Mouse (Mus musculus) intestine, embryonic 16.5 days (tissue): Measurements from ENCODE around the gene Serpina11. TPM values are rescaled to one million over a fixed set of nuclear protein-coding genes. Genes with fewer than 3 reads are reported as not detected.

Experiments
- ATAC-seq: fragments of 200-750 bp; cut with Nextera tagmentation; 2 replicates; pipeline ENCODE4 v1.8.0; 2017; ENCODE audit warnings: moderate TSS enrichment, moderate library complexity
- H3K27ac ChIP-seq: fragments of 300-500 bp; sonication (generic); 2 replicates; pipeline ENCODE4 v1.5.1; 2014; ENCODE audit warnings: mild to moderate bottlenecking, low read length
- H3K27me3 ChIP-seq: fragments of 300-500 bp; sonication (generic); replicated peaks from 2 replicates; pipeline ENCODE4 v1.6.1; 2014; ENCODE audit warnings: low read length, control low read depth, mixed read lengths; ENCODE audit not compliant: control insufficient read depth, insufficient read depth
- H3K36me3 ChIP-seq: fragments of 300-500 bp; sonication (generic); 2 replicates; pipeline ENCODE4 v1.6.1; 2014; ENCODE audit warnings: low read length, control low read depth; ENCODE audit not compliant: control insufficient read depth, insufficient read depth
- H3K4me1 ChIP-seq: fragments of 300-500 bp; sonication (generic); 2 replicates; pipeline ENCODE4 v1.6.1; 2014; ENCODE audit warnings: low read length, control low read depth, mixed read lengths; ENCODE audit not compliant: control insufficient read depth, insufficient read depth
- H3K4me2 ChIP-seq: fragments of 300-500 bp; sonication (generic); 2 replicates; pipeline ENCODE4 v1.6.1; 2014; ENCODE audit warnings: low read depth, low read length, control low read depth
- H3K4me3 ChIP-seq: fragments of 300-500 bp; sonication (generic); 2 replicates; pipeline ENCODE4 v1.5.1; 2014; ENCODE audit warnings: mild to moderate bottlenecking, low read length
- H3K9ac ChIP-seq: fragments of 300-500 bp; sonication (generic); 2 replicates; pipeline ENCODE4 v1.6.1; 2014; ENCODE audit warnings: low read depth, low read length
- H3K9me3 ChIP-seq: fragments of 300-500 bp; sonication (generic); 2 replicates; pipeline ENCODE4 v1.6.1; 2016; ENCODE audit warnings: low read length, control low read depth; ENCODE audit not compliant: control insufficient read depth
- WGBS: fragments of 180-500 bp; shearing (Covaris S2); extraction: QIAGEN DNeasy Blood & Tissue Kit; methylation state at CpG from one replicate; pipeline ENCODE4 v1.1.7; 2014; 5-methylcytosine and 5-hydroxymethylcytosine counted together
- polyA plus RNA-seq: library from polyadenylated mRNA; unstranded; fragments of >200 nt; fragmentation: Nextera tagmentation; extraction: Ambion mirVana; gene quantifications from 2 replicates; pipeline ENCODE4 v1.2.1, GENCODE M21; 2015

The Serpina11 gene
- polyA plus RNA-seq = 0.09 and 0.38 TPM in 2 replicates

GRCm38 (mm10) chr12:103989857-103990256, at the start of gene Serpina11:
Gene Serpina11, minus strand, starts transcription at chr12:103989957.
- H3K36me3 ChIP-seq = no peaks in the 10 kb centered on the region
- ATAC-seq = no peak
- WGBS = 89% methylated on average over 6 of the region's 6 CpGs
- H3K4me2 ChIP-seq = no peak within 1 kb of the TSS
- H3K27me3 ChIP-seq = no peaks in the 10 kb centered on the region
- H3K9me3 ChIP-seq = no peaks in the 10 kb centered on the region
- H3K4me1 ChIP-seq = no peaks in the 10 kb centered on the region
- no peak within 1 kb of the TSS for H3K27ac ChIP-seq
- H3K9ac ChIP-seq = no peak within 1 kb of the TSS
- no peak within 1 kb of the TSS for H3K4me3 ChIP-seq

- no peaks in the 10 kb centered on the region for H3K4me1 ChIP-seq
- no peaks in the 10 kb centered on the region for H3K27me3 ChIP-seq
- H3K36me3 ChIP-seq = no peaks in the 10 kb centered on the region
- H3K27ac ChIP-seq = no peak overlapping the region
- WGBS = 86% methylated on average over 7 of the region's 7 CpGs
- H3K4me2 ChIP-seq = no peak overlapping the region
- no peak for ATAC-seq
- H3K4me3 ChIP-seq = no peak overlapping the region
- H3K9ac ChIP-seq = no peak overlapping the region
- no peaks in the 10 kb centered on the region for H3K9me3 ChIP-seq
Measured at GRCm38 (mm10) chr12:104038181-104038580, 48.4 kb upstream of the Serpina11 start.

GRCm38 (mm10) chr12:104033752-104034151, 44.0 kb upstream of the Serpina11 start:
- H3K36me3 ChIP-seq = no peaks in the 10 kb centered on the region
- H3K9ac ChIP-seq = no peak overlapping the region
- WGBS = 78% methylated on average over 1 of the region's 1 CpGs
- no peak overlapping the region for H3K4me2 ChIP-seq
- no peaks in the 10 kb centered on the region for H3K4me1 ChIP-seq
- H3K27me3 ChIP-seq = no peaks in the 10 kb centered on the region
- no peaks in the 10 kb centered on the region for H3K9me3 ChIP-seq
- no peak overlapping the region for H3K4me3 ChIP-seq
- no peak for ATAC-seq
- H3K27ac ChIP-seq = no peak overlapping the region

GRCm38 (mm10) chr12:104029986-104030385, 40.2 kb upstream of the Serpina11 start:
- no peaks in the 10 kb centered on the region for H3K27me3 ChIP-seq
- no peaks in the 10 kb centered on the region for H3K36me3 ChIP-seq
- H3K4me2 ChIP-seq = no peak overlapping the region
- no peaks in the 10 kb centered on the region for H3K9me3 ChIP-seq
- ATAC-seq = no peak
- H3K4me1 ChIP-seq = no peaks in the 10 kb centered on the region
- H3K9ac ChIP-seq = no peak overlapping the region
- 51% methylated on average over 8 of the region's 8 CpGs for WGBS
- H3K27ac ChIP-seq = no peak overlapping the region
- H3K4me3 ChIP-seq = no peak overlapping the region

- Histone ChIP-seq H3K4me1 (no peaks in the 10 kb centered on the region), H3K27me3 (no peaks in the 10 kb centered on the region), H3K36me3 (no peaks in the 10 kb centered on the region), H3K9ac (no peak overlapping the region), H3K4me2 (no peak overlapping the region), H3K27ac (no peak overlapping the region), H3K9me3 (no peaks in the 10 kb centered on the region), H3K4me3 (no peak overlapping the region)
- ATAC-seq = no peak
- WGBS = 75% methylated on average over 3 of the region's 3 CpGs
Measured at GRCm38 (mm10) chr12:104015280-104015679, 25.5 kb upstream of the Serpina11 start.

- Histone ChIP-seq H3K9me3 (no peaks in the 10 kb centered on the region), H3K27ac (no peak within 1 kb of the TSS), H3K4me1 (no peaks in the 10 kb centered on the region), H3K36me3 (no peaks in the 10 kb centered on the region), H3K27me3 (no peaks in the 10 kb centered on the region), H3K4me3 (no peak within 1 kb of the TSS), H3K4me2 (no peak within 1 kb of the TSS), H3K9ac (no peak within 1 kb of the TSS)
- WGBS = 80% methylated on average over 6 of the region's 6 CpGs
- ATAC-seq = no peak
Measured at GRCm38 (mm10) chr12:104013620-104014019, 23.9 kb upstream of the Serpina11 start, which contains the start of gene Serpina9. Gene Serpina9, minus strand, starts transcription at chr12:104013755.

GRCm38 (mm10) chr12:104004689-104005088, 14.9 kb upstream of the Serpina11 start:
- ATAC-seq = no peak
- Histone ChIP-seq H3K9ac (no peak overlapping the region), H3K4me1 (no peaks in the 10 kb centered on the region), H3K27me3 (no peaks in the 10 kb centered on the region), H3K4me3 (no peak overlapping the region), H3K36me3 (no peaks in the 10 kb centered on the region), H3K9me3 (no peaks in the 10 kb centered on the region), H3K27ac (no peak overlapping the region), H3K4me2 (no peak overlapping the region)
- WGBS = 84% methylated on average over 5 of the region's 5 CpGs

GRCm38 (mm10) chr12:104003238-104003612, 13.5 kb upstream of the Serpina11 start:
- Histone ChIP-seq H3K4me2 (no peak overlapping the region), H3K27me3 (no peaks in the 10 kb centered on the region), H3K4me1 (no peaks in the 10 kb centered on the region), H3K4me3 (no peak overlapping the region), H3K9ac (no peak overlapping the region), H3K27ac (no peak overlapping the region), H3K36me3 (no peaks in the 10 kb centered on the region), H3K9me3 (no peaks in the 10 kb centered on the region)
- no peak for ATAC-seq
- 38% methylated on average over 4 of the region's 4 CpGs for WGBS

- Histone ChIP-seq H3K27ac (no peak overlapping the region), H3K4me3 (no peak overlapping the region), H3K4me2 (no peak overlapping the region), H3K27me3 (no peaks in the 10 kb centered on the region), H3K9me3 (no peaks in the 10 kb centered on the region), H3K36me3 (no peaks in the 10 kb centered on the region), H3K4me1 (no peaks in the 10 kb centered on the region), H3K9ac (no peak overlapping the region)
- peak; percentile 23; the same call in 1 of the 2 replicates for ATAC-seq
- 48% methylated on average over 10 of the region's 10 CpGs for WGBS
Measured at GRCm38 (mm10) chr12:104002569-104003237, 12.9 kb upstream of the Serpina11 start.

GRCm38 (mm10) chr12:104000594-104000993, 10.8 kb upstream of the Serpina11 start:
- H3K9me3 ChIP-seq = no peaks in the 10 kb centered on the region
- no peak overlapping the region for H3K4me3 ChIP-seq
- H3K9ac ChIP-seq = no peak overlapping the region
- 90% methylated on average over 3 of the region's 3 CpGs for WGBS
- H3K4me2 ChIP-seq = no peak overlapping the region
- no peaks in the 10 kb centered on the region for H3K4me1 ChIP-seq
- H3K27me3 ChIP-seq = no peaks in the 10 kb centered on the region
- no peaks in the 10 kb centered on the region for H3K36me3 ChIP-seq
- no peak for ATAC-seq
- H3K27ac ChIP-seq = no peak overlapping the region
